Mouse (Mus musculus) G1E (cell line): Measurements from ENCODE around the gene Pan2.

Experiments
- CTCF ChIP-seq: IDR thresholded peaks from 2 replicates; pipeline ENCODE4 v1.5.1; 2012; ENCODE audit warnings: low read depth, low read length, inconsistent platforms, mixed read lengths
- GATA1 ChIP-seq: IDR thresholded peaks from 2 replicates; pipeline ENCODE4 v1.6.1; 2012; ENCODE audit warnings: borderline replicate concordance, low read length, inconsistent platforms, mixed read lengths
- POLR2AphosphoS5 ChIP-seq: IDR thresholded peaks from 2 replicates; pipeline ENCODE4 v1.6.1; 2012; ENCODE audit warnings: low read depth, low read length, inconsistent platforms; ENCODE audit not compliant: insufficient replicate concordance
- TAL1 ChIP-seq: conservative IDR thresholded peaks from 2 replicates; pipeline ENCODE4 v1.6.1; 2012; ENCODE audit warnings: low read depth, low read length, inconsistent platforms, mixed read lengths

DNA sequence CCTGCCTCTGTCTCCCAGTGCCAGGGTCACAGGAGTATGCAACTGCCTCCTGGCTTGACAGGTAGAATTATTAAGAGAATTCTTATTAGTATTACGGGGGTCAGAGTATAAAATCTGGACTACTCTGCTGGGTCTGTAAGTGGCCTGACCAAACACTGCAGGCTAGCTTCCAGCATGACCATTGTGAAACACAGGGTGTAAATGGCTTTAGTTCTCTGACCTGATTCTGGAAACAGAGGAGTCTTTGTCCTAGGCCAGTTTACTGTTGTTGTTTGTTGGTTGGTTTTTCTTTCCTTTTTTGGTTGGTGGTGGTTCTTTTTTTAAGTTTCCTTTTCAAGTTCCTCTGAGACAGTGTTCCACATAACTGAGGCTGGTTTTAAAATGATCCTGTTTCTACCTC is 40.3 kb downstream of the Pan2 start:
- no peak for TF ChIP-seq CTCF
- no peak for TF ChIP-seq TAL1
- TF ChIP-seq GATA1: no peak
- no peak for TF ChIP-seq POLR2AphosphoS5
